Mouse (Mus musculus): ENCODE measurements around the gene Chd1l. TPM values are rescaled to one million over a fixed set of nuclear protein-coding genes. Genes with fewer than 3 reads are reported as not detected.
A peak's percentile ranks its signal among the peaks of the same experiment; 100 is the strongest.

Gene Chd1l
- polyA plus RNA-seq, 1 experiment = 9.3 TPM

GRCm38 (mm10) chr3:97624611-97625010 lies 14.6 kb upstream of the Chd1l start:
- no peaks in the 10 kb centered on the region for H3K4me1 ChIP-seq (ENCODE audit: control insufficient read depth, insufficient read depth, low read length)
- TF ChIP-seq POLR2A (IDR thresholded peaks at IDR 0.05; ENCODE audit: low read depth, low read length) (no peak), CTCF (IDR thresholded peaks at IDR 0.05; ENCODE audit: borderline replicate concordance, insufficient read depth, low read length) (no peak)
- H3K4me3 ChIP-seq (ENCODE audit: insufficient read depth, low read length) = no peak overlapping the region
- H3K27ac ChIP-seq (ENCODE audit: insufficient read depth, low read length) = no peak overlapping the region

GRCm38 (mm10) chr3:97620657-97621056 lies 10.7 kb upstream of the Chd1l start:
- TF ChIP-seq CTCF (IDR thresholded peaks at IDR 0.05; ENCODE audit: borderline replicate concordance, insufficient read depth, low read length) (no peak), POLR2A (IDR thresholded peaks at IDR 0.05; ENCODE audit: low read depth, low read length) (no peak)
- no peaks in the 10 kb centered on the region for H3K4me1 ChIP-seq (ENCODE audit: control insufficient read depth, insufficient read depth, low read length)
- H3K27ac ChIP-seq (ENCODE audit: insufficient read depth, low read length) = no peak overlapping the region
- no peak overlapping the region for H3K4me3 ChIP-seq (ENCODE audit: insufficient read depth, low read length)

- TF ChIP-seq CTCF (IDR thresholded peaks at IDR 0.05; ENCODE audit: borderline replicate concordance, insufficient read depth, low read length) = no peak
- no peak for TF ChIP-seq POLR2A (IDR thresholded peaks at IDR 0.05; ENCODE audit: low read depth, low read length)
- Histone ChIP-seq H3K4me1 (ENCODE audit: control insufficient read depth, insufficient read depth, low read length) (no peaks in the 10 kb centered on the region), H3K27ac (ENCODE audit: insufficient read depth, low read length) (no peak overlapping the region), H3K4me3 (ENCODE audit: insufficient read depth, low read length) (no peak overlapping the region)
Measured at GRCm38 (mm10) chr3:97617899-97618298, 7.9 kb upstream of the Chd1l start.

- Histone ChIP-seq H3K4me1 (ENCODE audit: control insufficient read depth, insufficient read depth, low read length) (no peaks in the 10 kb centered on the region), H3K4me3 (ENCODE audit: insufficient read depth, low read length) (no peak overlapping the region), H3K27ac (ENCODE audit: insufficient read depth, low read length) (no peak overlapping the region)
- TF ChIP-seq CTCF (IDR thresholded peaks at IDR 0.05; ENCODE audit: borderline replicate concordance, insufficient read depth, low read length) = no peak
- no peak for TF ChIP-seq POLR2A (IDR thresholded peaks at IDR 0.05; ENCODE audit: low read depth, low read length)
Measured at GRCm38 (mm10) chr3:97617091-97617825, 7.3 kb upstream of the Chd1l start.

GRCm38 (mm10) chr3:97615933-97616332 lies 5.9 kb upstream of the Chd1l start:
- TF ChIP-seq CTCF (IDR thresholded peaks at IDR 0.05; ENCODE audit: borderline replicate concordance, insufficient read depth, low read length) (no peak), POLR2A (IDR thresholded peaks at IDR 0.05; ENCODE audit: low read depth, low read length) (no peak)
- Histone ChIP-seq H3K4me3 (ENCODE audit: insufficient read depth, low read length) (no peak overlapping the region), H3K4me1 (ENCODE audit: control insufficient read depth, insufficient read depth, low read length) (no peaks in the 10 kb centered on the region), H3K27ac (ENCODE audit: insufficient read depth, low read length) (no peak overlapping the region)

GRCm38 (mm10) chr3:97615154-97615553 lies 5.2 kb upstream of the Chd1l start:
- no peaks in the 10 kb centered on the region for H3K4me1 ChIP-seq (ENCODE audit: control insufficient read depth, insufficient read depth, low read length)
- H3K27ac ChIP-seq (ENCODE audit: insufficient read depth, low read length) = no peak overlapping the region
- H3K4me3 ChIP-seq (ENCODE audit: insufficient read depth, low read length) = no peak overlapping the region
- TF ChIP-seq CTCF (IDR thresholded peaks at IDR 0.05; ENCODE audit: borderline replicate concordance, insufficient read depth, low read length) (no peak), POLR2A (IDR thresholded peaks at IDR 0.05; ENCODE audit: low read depth, low read length) (no peak)

GRCm38 (mm10) chr3:97611021-97611420 lies 1.0 kb upstream of the Chd1l start:
- no peak overlapping the region for H3K27ac ChIP-seq (ENCODE audit: insufficient read depth, low read length)
- no peak overlapping the region for H3K4me3 ChIP-seq (ENCODE audit: insufficient read depth, low read length)
- TF ChIP-seq POLR2A (IDR thresholded peaks at IDR 0.05; ENCODE audit: low read depth, low read length) = no peak
- TF ChIP-seq CTCF (IDR thresholded peaks at IDR 0.05; ENCODE audit: borderline replicate concordance, insufficient read depth, low read length) = no peak
- no peaks in the 10 kb centered on the region for H3K4me1 ChIP-seq (ENCODE audit: control insufficient read depth, insufficient read depth, low read length)

- no peak for TF ChIP-seq POLR2A (IDR thresholded peaks at IDR 0.05; ENCODE audit: low read depth, low read length)
- TF ChIP-seq CTCF (IDR thresholded peaks at IDR 0.05; ENCODE audit: borderline replicate concordance, insufficient read depth, low read length) = peak; percentile 52; the same call in 1 of the 2 replicates
- H3K4me1 ChIP-seq (ENCODE audit: control insufficient read depth, insufficient read depth, low read length) = no peaks in the 10 kb centered on the region
- H3K27ac ChIP-seq (ENCODE audit: insufficient read depth, low read length) = peak overlapping the region; percentile 3; the same call in 1 of the 2 replicates
- H3K4me3 ChIP-seq (ENCODE audit: insufficient read depth, low read length) = peak overlapping the region; percentile 54
Measured at GRCm38 (mm10) chr3:97609201-97609844, 680 bp downstream of the Chd1l start.

- Histone ChIP-seq H3K4me1 (ENCODE audit: control insufficient read depth, insufficient read depth, low read length) (no peaks in the 10 kb centered on the region), H3K4me3 (ENCODE audit: insufficient read depth, low read length) (no peak overlapping the region), H3K27ac (ENCODE audit: insufficient read depth, low read length) (no peak overlapping the region)
- no peak for TF ChIP-seq POLR2A (IDR thresholded peaks at IDR 0.05; ENCODE audit: low read depth, low read length)
- TF ChIP-seq CTCF (IDR thresholded peaks at IDR 0.05; ENCODE audit: borderline replicate concordance, insufficient read depth, low read length) = no peak
Measured at GRCm38 (mm10) chr3:97600050-97600832, 9.8 kb downstream of the Chd1l start.
